Mouse (Mus musculus): Measurements from ENCODE around the gene Nutf2-ps1. TPM values are rescaled to one million over a fixed set of nuclear protein-coding genes. Genes with fewer than 3 reads are reported as not detected.
"Not testable (repeated sequence)": the region's sequence is repeated elsewhere in the genome, so short reads cannot be mapped to it uniquely, and the experiment has no call there.

Gene Nutf2-ps1
- 10 to 100 TPM; 42.5 to 67.6 TPM for total RNA-seq (2021)
- long read RNA-seq, experiment 1, transcript Nutf2-ps1-201 (1 exons, 901 nt), result major isoform, 27 of 27 reads
- long read RNA-seq, experiment 1, partial matches to known transcripts, result 0 of 27 reads
- long read RNA-seq, experiment 1, other reads (novel, unspliced or antisense), result 0 of 27 reads
- long read RNA-seq, experiment 2, transcript Nutf2-ps1-201 (1 exons, 901 nt), result major isoform, 12 of 12 reads
- long read RNA-seq, experiment 2, partial matches to known transcripts, result 0 of 12 reads
- long read RNA-seq, experiment 2, other reads (novel, unspliced or antisense), result 0 of 12 reads

DNA sequence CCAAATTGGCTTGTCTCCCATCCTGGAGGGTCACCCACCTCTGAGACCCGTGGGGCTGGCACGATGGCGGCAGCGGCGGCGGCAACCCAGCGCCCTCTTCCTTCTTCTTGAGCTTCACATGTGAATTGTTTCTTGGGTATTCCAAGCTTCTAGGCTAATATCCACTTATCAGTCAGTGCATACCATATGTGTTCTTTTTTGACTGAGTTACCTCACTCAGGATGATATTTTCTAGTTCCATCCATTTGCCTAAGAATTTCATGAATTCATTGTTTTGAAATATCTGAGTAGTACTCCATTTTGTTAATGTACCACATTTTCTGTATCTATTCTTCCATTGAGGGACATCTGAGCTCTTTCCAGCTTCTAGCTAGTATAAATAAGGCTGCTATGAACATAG is at the start of gene Nutf2-ps1:
Gene Nutf2-ps1 (minus strand): TSS at position 101 of the 400 bp plus-strand sequence.
- not testable (repeated sequence) for DNase-seq

DNA sequence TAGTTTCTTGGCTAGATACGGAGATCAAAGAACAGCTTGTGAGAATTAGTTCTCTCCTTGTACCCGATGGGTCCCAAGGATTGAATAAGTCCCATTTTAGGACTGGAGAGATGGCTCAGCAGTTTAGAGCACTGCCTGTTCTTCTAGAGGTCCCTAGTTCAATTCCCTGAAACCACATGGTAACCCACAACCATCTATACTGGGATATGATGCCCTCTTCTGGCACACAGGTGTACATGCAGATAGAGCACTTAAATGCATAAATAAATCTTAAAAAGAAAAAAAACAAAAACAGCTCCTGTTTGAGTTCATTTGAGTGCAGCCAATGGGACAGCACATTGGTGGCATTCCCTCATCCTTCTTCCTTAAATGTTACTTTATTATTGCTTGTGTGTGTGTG is 49.2 kb upstream of the Nutf2-ps1 start:
- no peak for DNase-seq

DNA sequence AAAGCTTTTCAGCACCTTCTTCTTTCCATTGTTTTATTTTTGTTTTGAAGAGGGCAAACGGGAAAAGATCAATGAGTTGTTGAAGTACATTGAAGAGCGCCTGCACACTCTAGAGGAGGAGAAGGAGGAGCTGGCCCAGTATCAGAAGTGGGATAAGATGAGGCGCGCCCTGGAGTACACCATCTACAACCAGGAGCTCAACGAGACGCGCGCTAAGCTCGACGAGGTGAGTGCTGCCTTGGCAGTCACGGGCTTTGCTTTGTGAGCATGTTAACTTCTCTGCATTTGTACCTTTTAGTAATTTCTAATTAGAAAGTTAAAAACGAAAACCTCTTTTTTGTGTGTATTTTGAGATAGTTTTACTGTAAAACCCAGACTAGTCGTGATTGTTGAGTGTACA is 32.8 kb upstream of the Nutf2-ps1 start:
- no peak for DNase-seq

DNA sequence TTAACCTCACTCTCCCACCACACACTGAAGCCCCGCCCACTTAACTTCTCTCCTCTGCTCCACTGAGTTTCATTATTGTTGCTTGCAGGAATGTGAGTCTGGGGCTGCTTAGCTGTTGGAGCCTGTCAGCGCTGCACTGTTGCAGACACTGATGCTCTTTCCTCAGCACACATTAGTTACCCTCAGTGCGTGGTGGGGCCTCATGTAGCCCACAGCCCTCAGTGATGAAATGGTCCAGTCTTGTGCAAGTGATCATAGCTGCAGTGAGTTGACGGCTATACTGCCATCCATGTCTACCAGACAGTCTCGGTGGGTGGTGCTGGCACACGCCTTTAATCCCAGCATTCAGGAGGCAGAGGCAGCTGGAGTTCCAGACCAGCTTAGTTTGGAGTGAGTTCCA is 20.1 kb upstream of the Nutf2-ps1 start:
- no peak for DNase-seq

DNA sequence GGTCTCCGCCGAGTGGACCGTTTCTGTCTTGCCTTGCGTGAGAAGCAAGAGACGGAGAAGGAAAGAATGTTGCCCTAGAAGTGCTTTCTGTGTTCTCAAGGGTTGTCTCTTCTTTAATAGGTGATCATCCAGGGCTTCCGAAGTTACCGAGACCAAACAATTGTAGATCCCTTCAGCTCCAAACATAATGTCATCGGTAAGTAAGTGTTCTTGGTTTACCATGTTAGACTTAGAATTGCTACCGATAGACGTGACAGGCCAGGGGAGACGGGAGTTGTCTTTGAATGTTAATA is 12.4 kb upstream of the Nutf2-ps1 start:
- no peak for DNase-seq

DNA sequence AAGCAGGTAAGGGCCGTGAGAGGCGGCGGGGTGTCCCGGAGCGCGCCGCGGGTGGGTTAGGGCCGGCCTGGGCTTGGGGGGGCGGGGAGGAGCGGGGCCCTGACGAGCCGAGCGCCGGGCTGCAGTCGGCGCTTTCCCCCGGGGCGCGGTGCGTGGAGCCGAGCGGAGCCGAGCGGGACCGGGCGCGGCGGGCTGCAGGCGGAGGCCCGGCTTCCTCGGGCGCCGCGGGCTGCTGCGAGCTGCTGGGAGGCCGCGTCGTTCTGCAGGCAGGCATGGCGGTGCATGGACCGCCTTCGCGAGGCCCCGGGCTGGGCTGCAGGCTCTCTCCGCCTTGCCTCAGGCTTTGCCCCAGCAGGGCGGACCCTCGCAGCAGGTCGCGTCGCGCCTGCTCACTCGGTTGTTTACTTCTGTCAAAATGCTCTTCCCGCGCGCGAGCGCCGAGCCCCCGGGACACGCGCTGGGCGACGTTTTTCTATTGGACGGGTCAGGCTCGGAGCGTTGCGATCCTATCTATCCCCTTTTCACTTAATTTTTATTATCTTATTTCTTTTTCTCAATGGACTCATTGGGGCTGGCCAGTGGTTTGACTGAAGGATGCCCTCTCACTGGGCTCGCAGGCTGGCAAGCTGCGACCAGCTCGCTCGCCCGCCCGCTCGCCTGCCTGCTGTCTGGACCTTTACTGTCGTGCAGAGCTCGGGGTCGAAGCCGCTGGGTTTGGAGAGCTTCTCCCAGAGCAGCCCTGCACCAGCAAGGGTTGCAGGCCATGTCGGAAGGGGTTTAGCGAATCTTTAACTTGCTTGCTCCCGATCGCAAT is 11.9 kb upstream of the Nutf2-ps1 start:
- peak; percentile 41 for DNase-seq

DNA sequence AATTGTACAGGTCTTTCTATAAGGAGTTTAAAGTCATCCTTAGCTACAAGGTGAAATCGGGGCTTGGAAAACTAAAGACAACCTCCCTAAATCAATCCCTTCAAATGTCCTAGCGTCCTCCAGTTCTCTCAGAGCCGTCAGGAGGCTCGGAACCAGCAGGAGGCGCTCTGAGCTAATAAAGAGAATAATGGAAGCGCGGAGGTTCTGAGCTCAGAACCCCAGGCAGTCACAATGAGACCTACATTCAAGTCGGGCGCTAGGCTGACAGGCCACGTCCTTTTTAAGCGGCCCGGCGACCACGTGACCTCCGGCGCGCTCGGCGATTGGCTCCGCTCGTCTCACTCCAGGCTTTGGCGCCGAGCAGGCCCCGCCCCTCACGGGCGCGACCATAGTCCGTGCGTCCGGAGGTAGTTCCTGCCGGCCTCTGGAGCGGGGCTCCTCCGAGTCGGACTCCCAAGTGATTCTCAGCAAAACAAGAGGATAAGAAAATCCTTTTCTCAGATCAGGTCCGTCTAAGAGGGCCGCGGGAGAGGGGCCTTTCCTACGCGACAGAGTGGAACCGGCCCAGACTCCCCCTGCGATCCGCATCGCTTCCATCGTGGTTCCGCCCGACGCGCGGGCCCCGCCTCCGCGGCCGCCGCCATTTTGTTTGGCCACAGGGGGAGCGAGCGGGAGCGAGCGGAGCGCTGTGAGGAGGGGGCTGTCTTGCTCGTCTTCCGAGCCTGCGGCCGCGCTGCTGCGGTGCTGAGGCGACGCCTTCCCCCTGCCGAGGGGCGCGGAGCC is 11.1 kb upstream of the Nutf2-ps1 start, which contains the start of gene Smc3:
Gene Smc3 (plus strand): TSS at position 642 of the 783 bp plus-strand sequence.
- DNase-seq, result peak; percentile 98

DNA sequence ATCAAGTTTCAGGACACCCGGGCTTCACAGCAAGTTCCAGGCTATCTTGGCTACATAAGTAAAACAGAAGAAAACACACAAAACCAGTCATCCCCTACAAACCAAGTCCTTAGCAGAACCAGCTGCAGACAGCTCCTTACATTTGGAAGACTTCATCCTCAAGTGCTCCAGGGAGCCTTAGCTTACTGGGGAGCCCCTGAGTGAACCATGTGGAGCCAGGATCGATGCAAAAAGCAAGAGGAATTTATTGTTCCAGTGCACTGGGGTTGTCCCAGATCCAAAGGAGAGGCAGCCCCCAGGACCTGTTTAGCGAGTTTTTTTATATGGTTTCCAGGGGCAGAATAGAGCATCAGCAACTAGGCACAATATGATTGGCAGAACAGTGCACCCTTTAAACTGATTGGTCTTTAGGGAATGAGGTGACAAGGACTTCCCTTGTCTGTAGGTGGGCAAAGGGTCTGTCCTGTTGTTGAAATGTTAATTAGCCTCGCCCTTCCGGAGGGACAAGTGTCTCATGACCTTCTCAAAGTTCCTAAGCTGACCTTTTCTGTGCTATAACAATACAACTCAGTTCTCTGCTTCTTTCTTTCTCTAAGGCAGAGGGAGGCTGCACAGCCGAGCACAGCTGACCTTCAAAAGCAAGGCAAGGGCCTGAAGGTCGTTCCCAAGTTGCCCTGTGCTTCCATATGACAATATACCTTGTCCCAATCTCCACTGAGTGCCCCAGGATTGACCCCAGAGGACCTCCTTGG is 8.0 kb upstream of the Nutf2-ps1 start:
- no peak for DNase-seq

DNA sequence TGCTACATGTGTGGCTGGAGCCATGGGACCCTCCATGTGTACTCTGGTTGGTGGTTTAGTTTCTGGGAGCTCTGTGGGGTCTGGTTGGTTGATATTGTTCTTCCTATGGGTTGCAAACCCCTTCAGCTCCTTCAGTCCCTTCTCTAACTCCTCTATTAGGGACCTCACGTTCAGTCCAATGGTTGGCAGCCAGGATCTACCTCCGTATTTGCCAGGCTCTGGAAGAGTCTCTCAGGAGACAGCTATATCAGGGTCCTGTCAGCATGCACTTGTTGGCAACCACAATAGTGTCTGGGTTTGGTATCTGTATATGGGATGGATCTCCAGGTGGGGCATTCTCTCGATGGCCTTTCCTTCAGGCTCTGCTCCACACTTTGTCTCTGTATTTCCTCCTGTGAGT is 1.2 kb downstream of the Nutf2-ps1 start:
- not testable (repeated sequence) for DNase-seq

DNA sequence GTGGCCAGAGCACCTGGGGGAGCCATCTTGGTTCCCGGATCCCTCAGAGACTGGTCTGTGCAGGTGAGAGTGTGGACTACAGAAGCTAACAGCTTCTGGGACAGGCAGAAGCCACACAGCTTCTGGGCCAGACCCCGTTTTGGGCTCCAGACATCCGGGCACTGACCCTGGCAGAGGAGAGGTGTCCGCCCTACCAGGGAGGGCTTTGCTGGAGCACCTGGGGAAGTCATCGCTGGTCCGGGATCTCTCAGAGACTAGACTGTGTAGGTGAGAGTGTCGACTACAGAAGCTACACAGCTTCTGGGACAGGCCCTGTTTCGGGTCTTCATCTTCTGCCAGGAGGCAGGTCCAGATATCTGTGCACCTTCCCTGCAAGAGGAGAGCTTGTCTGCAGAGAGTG is 8.6 kb downstream of the Nutf2-ps1 start:
- not testable (repeated sequence) for DNase-seq

DNA sequence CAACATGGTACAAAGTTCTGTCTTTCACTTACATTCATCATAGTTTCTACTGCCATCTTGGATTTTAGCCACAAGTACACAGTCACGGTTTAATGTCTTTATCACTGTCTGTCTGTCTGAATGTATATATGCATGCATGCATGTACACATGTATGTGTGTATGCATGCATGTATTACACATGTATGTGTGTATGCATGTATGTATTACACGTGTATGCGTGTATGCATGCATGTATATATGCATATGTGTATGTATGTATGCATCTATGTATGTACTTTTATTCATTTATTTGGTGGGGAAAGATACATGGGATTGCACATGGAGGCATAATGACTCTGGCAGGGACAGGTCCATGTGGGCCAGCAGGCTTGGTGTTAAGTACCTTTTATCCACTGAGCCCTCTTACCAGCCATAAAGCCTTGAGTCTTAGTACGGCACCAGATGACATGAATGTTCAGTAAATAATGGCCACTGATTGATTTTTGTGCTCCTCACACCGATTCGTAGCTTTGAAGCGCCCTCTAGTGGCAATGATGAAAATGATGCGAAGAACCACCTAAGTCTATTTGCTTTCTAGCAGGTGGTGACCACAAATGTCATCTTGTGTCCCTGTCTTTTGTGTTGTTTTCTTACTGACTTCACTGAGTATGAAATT is 10.1 kb downstream of the Nutf2-ps1 start:
- peak; percentile 24 for DNase-seq

DNA sequence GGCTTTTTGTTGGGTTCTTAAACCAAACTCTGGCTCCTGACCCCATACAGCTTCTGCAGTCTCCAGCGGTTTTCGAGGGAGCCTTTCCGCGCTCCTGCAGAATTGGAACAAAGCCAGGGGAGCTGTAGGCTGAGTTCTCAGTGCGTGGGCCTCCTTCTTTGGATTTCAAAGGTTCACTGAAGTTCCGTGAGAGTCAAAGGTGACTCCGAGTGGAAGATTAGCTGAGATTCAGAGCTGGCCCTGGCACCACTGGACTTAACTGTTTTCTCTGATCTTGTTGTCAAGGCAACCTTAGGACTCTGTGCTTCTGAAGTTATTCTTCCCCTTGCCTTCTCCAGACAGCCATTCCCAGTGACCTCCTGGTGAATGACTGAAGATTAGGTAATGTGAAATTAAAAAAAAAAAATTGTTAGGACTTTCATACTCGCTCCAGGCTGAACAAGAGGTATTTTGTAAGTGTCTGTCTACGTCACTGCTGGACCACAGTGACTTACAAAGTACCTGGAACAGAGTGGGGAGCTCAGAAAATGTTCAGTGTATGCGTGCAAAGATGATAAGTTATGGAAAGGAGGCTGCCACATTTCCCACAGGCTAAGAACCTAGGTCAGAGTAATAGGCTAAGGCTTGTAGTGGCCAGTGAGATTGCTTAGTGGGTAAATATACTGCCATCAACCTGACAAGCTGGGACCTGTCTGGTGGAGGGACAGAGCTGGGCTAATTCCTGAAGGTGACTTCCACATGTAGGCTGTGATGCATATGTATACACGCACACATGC is 11.7 kb downstream of the Nutf2-ps1 start:
- DNase-seq, result no peak

DNA sequence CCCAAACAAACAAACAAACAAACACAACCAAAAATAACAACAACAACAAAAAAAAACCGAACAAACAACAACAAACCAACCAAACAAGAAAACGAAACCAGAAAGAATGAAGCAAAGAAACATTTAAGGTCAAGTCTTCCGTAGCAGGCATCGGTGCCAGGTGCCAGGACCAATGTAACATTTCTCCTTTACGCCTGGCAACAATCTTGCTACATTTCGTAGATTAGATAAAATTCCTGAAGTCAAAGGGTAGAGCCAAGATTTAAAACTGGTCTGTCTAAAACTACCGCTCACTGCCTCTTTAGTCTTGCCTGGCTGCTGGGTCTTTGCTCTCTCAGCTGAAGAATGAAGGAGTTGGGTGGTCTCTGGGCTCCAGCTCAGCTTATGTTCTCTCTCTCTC is 12.8 kb downstream of the Nutf2-ps1 start:
- no peak for DNase-seq

DNA sequence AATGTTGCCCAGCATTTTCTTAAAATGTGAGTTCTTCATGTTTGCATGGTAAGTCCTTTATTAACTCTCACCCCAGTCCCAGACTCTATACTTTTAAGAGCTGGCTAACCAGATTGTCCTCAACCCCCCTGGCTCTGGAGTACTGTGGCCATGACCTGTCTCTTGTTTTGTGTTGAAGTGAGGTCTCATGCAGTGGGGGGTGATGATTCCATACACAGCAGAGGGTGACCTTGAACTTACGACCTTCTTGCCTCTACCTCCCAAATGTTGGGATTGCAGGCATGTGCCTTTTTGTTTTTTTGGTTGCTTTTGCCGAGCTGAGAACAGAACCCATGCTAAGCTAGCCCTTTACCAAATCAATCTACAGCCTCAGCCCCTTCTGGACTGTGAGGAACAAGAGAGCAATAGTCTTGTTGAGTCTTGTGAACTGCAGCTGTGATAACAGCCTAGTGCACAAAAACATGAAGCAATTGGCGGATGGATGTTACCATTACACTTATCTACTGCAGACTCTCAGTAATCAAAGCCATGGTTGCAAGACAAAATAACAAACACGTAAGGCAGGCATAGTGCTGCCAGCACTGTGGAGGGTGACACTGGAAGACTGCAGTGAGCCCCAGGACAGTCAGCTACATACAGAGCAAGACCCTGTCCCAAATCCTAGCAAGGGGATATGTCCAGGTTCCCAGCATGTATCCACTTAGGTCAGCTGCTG is 13.4 kb downstream of the Nutf2-ps1 start:
- no peak for DNase-seq

DNA sequence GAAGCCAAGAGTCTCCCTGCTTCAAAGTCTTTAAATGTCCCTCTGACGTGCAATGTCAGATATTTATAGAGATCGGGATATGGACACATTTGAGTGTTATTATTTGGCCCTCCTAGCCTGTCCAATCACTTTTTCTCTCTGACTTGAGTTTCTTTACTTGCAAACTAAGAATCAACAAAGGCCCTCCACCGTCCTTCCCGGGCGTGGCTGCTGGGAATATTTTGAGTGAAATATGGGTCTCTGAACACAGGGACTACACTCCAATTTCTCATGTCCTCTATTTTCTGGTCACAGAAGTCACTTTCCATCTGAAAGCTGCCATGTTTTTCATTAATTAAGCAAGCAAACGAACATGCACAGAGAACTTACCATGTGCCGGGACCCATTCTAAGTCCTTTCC is 14.3 kb downstream of the Nutf2-ps1 start:
- DNase-seq, result no peak

DNA sequence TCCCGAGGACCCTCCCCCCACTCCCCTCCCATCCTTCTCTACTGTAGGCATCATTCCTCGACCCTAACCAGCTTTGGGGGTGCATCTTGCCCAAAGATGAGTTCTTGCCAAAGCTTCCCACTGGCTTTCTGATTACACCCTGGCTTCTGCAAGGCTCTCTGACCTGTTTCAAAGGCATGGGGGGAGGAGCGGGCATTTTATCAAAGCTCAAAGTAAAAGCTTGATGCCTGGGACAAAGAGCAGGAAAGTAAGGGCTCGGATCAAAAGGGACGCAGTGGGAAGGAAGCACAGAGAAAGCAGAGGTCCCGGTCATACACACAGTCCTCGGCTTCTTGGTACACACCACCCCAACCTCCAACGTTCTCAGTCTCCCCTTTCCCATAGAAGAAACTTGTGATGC is 14.7 kb downstream of the Nutf2-ps1 start:
- DNase-seq, result no peak

DNA sequence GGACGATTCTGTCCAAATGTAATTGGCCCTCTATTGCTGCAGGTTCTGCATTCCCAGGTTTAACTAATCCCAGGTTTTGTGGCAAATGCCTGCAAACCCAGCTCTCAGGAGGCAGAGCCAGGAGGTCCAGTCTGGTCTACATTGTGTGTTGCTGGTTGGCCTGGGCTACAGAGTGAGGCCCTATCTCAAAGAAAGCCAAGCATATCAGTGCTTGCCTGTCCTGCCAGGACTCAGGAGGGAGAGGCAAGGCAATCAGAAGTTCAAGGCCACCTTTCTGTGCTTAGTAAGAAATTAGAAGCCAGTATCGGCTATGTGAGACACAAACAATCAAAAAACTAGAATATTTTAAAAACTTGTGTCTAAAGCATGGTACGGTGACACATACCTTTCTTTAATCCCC is 15.7 kb downstream of the Nutf2-ps1 start:
- DNase-seq, result no peak

DNA sequence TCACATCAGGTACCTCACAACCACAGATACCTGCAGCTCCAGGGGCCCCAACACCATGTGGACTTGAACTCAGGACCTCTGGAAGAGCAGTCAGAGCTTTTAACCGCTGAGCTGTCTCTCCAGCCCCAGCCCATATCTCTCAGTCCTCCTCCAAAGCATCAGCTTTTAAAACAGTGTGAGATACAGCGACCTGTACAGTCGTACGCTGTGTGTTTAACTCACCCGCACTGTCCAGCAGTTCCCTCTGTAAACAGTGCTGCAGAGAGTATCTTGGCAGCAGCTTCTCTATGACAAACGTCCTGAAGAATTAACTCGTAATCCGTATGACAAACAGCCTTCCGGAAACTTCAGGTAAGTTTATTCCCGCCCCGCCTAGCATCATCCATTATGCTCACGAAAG is 16.3 kb downstream of the Nutf2-ps1 start:
- DNase-seq, result no peak

DNA sequence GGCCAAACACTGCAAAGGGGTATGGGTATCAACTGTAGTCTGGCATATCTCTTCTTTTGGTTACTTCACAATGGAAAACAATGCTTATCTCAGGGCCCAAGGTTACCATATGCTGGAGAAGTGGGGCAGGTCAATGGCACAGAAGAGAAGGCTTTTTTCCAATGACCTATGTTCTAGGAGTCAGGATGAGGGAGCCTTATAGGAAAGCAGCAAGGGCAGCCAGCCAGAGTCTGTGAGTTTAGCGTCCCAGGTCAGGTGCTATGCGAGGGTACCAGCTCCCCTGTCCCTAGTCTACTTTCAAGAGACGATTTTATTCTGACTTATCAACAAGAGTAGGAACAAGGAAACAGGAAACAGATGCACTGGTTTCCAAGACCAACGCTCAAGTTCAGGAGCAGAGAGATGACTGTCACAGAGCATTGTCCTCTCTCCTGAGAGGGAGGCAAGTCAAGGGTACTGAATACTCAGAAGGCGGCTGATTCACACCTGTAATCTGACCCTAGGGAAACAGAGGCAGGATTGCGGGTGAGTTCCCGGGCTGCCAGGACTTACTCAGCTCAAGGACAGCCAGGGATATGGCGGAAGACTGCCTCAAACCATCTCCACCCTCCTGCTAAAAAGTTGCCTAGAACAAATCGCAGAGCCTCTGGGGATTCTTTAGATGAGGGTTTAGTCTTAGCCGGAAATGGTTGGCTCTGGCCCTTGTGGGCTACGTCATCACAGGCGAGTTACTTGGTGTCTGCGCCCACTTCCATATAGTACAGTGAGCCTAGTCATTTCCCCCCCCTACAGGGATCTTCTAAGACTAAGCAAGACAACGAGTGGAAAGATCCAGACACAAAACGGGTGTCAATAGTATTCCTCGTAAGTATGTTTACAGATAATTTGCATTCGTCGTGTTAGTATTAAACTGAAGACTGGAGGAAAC is 17.1 kb downstream of the Nutf2-ps1 start:
- no peak for DNase-seq

Measured in gastrocnemius, postnatal 25 days (tissue).